Mouse (Mus musculus): ENCODE data around the gene Olfr862. TPM values are rescaled to one million over a fixed set of nuclear protein-coding genes. Genes with fewer than 3 reads are reported as not detected.

Olfr862 gene
- polyA plus RNA-seq (2012; rRNA removed), result not detected in 2 replicates

- no peak within 1 kb of the TSS for H3K4me3 ChIP-seq (ENCODE audit: insufficient read depth, low read length)
- no peak within 1 kb of the TSS for H3K27ac ChIP-seq (ENCODE audit: insufficient read depth, low read length)
- TF ChIP-seq CTCF (IDR thresholded peaks at IDR 0.05; ENCODE audit: extremely low read depth, insufficient read depth, low read length), result no peak
- no peak for TF ChIP-seq POLR2A (IDR thresholded peaks at IDR 0.05; ENCODE audit: extremely low read depth, insufficient read depth, low read length)
- no peaks in the 10 kb centered on the region for H3K4me1 ChIP-seq (ENCODE audit: control insufficient read depth, insufficient read depth, low read length)
These were observed at the start of gene Olfr862 for GRCm38 (mm10) chr9:19887904-19888303. Olfr862 (minus strand) TSS chr9:19888004.

DNA sequence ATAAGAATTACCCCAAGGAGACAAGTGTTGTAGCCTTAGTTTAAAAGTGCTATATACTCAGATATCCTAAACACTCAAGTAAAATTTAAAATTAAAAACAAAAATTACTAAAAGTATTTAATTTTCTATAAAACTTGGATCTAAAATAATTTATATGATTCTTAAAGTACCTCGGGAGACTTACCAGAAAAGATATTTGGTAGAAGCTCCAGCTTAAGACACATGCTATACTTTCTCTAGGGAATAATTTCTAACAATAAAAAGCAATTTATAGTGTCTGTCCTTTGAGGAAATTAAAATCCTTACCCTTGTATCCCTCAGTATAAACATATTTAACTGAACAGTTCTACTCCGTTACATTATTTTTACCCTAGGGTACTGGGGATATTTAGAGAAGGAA is 28.8 kb upstream of the Olfr862 start, which contains the start of gene Olfr77:
Gene Olfr77 (plus strand): TSS at position 301 of the 400 bp plus-strand sequence.
- no peak within 1 kb of the TSS for H3K27ac ChIP-seq (ENCODE audit: insufficient read depth, low read length)
- TF ChIP-seq CTCF (IDR thresholded peaks at IDR 0.05; ENCODE audit: extremely low read depth, insufficient read depth, low read length) (no peak), POLR2A (IDR thresholded peaks at IDR 0.05; ENCODE audit: extremely low read depth, insufficient read depth, low read length) (no peak)
- no peaks in the 10 kb centered on the region for H3K4me1 ChIP-seq (ENCODE audit: control insufficient read depth, insufficient read depth, low read length)
- no peak within 1 kb of the TSS for H3K4me3 ChIP-seq (ENCODE audit: insufficient read depth, low read length)

- TF ChIP-seq POLR2A (IDR thresholded peaks at IDR 0.05; ENCODE audit: extremely low read depth, insufficient read depth, low read length) (no peak), CTCF (IDR thresholded peaks at IDR 0.05; ENCODE audit: extremely low read depth, insufficient read depth, low read length) (no peak)
- Histone ChIP-seq H3K4me1 (ENCODE audit: control insufficient read depth, insufficient read depth, low read length) (no peaks in the 10 kb centered on the region), H3K27ac (ENCODE audit: insufficient read depth, low read length) (no peak overlapping the region), H3K4me3 (ENCODE audit: insufficient read depth, low read length) (no peak overlapping the region)
These were observed 23.4 kb upstream of the Olfr862 start for GRCm38 (mm10) chr9:19911170-19911569.

- TF ChIP-seq CTCF (IDR thresholded peaks at IDR 0.05; ENCODE audit: extremely low read depth, insufficient read depth, low read length) (no peak), POLR2A (IDR thresholded peaks at IDR 0.05; ENCODE audit: extremely low read depth, insufficient read depth, low read length) (no peak)
- no peaks in the 10 kb centered on the region for H3K4me1 ChIP-seq (ENCODE audit: control insufficient read depth, insufficient read depth, low read length)
- H3K27ac ChIP-seq (ENCODE audit: insufficient read depth, low read length), result no peak within 1 kb of the TSS
- no peak within 1 kb of the TSS for H3K4me3 ChIP-seq (ENCODE audit: insufficient read depth, low read length)
These were observed 38.2 kb downstream of the Olfr862 start, which contains the start of gene Olfr860 for GRCm38 (mm10) chr9:19849647-19850046. Olfr860 (minus strand) TSS chr9:19849747.

Other genes with a start within 250 kb of the Olfr862 start
- 0.15 TPM in 1 of 2 replicates, not detected in the other for gene Olfr857, start 178.6 kb downstream of the Olfr862 start, polyA plus RNA-seq (2012; rRNA removed)
- gene Olfr58, start 107.7 kb downstream of the Olfr862 start, polyA plus RNA-seq (2012; rRNA removed), result not detected in 2 replicates
- 0.02 TPM in 2 replicates for gene Olfr859, start 83.1 kb downstream of the Olfr862 start, polyA plus RNA-seq (2012; rRNA removed)
- gene Olfr860, start 38.3 kb downstream of the Olfr862 start, polyA plus RNA-seq (2012; rRNA removed), result not detected in 2 replicates
- gene Olfr77, start 28.9 kb upstream of the Olfr862 start, polyA plus RNA-seq (2012; rRNA removed), result not detected in 2 replicates
- gene Olfr866, start 140.0 kb upstream of the Olfr862 start, polyA plus RNA-seq (2012; rRNA removed), result not detected in 2 replicates
- gene Olfr867, start 169.6 kb upstream of the Olfr862 start, polyA plus RNA-seq (2012; rRNA removed), result not detected in 2 replicates
- gene Olfr868, start 210.6 kb upstream of the Olfr862 start, polyA plus RNA-seq (2012; rRNA removed), result not detected in 2 replicates
- gene Olfr869, start 241.0 kb upstream of the Olfr862 start, polyA plus RNA-seq (2012; rRNA removed), result not detected in 2 replicates

Data from cortical plate, adult 2 months (tissue).